Mouse (Mus musculus): ENCODE data around the gene Sec23a.
"Not testable (repeated sequence)": the region's sequence is repeated elsewhere in the genome, so short reads cannot be mapped to it uniquely, and the experiment has no call there.

The Sec23a gene

DNA sequence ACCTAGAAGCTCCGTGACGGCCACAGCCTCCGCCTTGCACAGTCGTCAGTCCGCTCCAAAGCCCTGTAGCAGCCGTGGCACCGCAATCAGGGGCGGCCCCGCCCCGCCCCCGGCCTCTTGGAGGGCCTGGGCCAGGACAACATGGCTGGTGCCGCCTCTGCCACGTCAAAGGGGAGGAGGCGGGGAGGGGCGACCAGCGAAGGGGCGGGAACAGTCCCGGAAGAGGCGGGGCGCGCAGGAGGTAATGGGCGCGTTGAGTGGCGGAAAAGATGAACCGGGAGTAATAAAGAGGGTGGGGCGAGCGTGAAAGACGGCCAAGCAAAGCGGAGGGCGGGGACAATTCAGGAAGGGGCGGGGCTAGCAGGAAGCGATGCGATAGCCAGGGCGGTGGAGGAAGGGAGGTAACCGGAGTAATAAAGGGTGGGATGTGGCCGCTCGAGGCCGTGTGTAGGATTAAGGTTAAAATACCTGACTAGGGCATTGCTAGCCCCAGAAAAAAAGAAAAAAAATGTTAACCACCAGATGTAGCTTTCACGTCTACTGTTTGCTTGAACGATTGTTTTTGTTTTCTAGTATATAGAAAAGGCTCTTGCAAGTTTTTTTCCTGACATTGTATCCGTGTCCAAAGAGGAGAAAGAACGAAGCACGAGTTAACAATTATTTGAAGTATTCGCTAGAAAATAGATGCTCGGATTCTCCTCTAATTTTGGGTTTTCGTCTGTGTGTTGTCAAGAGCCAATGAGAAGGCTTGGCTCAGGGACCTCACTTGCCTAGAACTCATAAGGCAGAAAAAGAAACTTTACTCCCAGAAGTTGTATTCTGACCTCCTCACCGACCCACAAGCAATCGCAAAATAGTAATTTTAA lies at the start of gene Sec23a:
Gene Sec23a (minus strand): TSS at position 174 of the 866 bp plus-strand sequence.
- peak; percentile 93 for DNase-seq (ENCODE audit: low read depth, low spot score)

DNA sequence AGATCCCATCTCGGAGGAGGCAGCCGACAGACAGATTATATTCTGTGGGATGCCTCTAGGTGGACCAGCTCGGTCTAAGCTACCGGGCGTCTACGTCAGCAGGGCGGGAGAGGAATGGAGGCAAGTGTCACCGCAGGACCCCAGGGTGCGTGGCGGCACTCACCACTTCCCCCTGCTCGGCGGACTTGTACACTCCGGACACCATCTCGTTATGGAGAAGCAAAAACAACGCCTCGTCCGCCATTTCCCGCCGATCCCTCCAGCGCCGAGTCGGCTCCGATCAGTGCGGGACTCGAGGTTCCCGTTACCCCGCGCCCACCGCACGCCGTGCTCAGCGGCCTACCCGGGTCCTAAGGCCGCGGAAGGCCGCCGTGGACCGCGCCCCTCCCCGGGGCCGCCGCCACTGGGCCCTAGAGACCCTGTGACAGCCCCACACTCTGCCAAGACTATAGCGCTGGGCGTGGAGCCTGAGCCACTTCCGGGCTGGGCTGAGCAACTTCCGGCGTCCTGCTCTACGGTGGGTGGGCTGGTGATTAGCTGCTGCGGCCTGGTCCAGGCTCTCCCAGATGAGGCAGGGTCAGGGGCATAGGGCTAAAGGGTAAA lies 49.3 kb upstream of the Sec23a start, which contains the start of gene Trappc6b:
Gene Trappc6b (minus strand): TSS at position 480 of the 603 bp plus-strand sequence.
- peak; percentile 40 for DNase-seq (ENCODE audit: low read depth, low spot score)

DNA sequence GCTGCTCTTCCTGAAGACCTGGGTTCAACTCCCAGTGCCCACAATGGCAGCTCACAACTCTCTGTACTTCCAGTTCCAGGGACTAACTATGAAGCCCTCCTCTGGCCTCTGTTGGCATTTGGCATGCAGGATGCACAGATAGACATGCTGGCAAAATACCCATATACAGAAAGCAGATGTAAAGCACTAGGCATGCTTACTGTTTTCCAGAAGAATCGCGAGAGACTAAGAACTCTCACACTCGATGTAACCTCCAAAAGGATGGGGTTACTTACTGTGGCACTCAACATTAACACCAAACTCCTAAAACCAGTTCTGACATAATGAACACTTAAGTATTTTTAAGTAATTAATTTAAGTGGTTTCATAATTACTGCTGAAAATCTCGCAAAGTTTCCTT lies 48.5 kb upstream of the Sec23a start:
- DNase-seq (ENCODE audit: low read depth, low spot score) = no peak

GRCm38 (mm10) chr12:59058242-59058641 lies 46.4 kb upstream of the Sec23a start:
- not testable (repeated sequence) for DNase-seq (ENCODE audit: low read depth, low spot score)

- no peak for DNase-seq (ENCODE audit: low read depth, low spot score)
Observed at GRCm38 (mm10) chr12:59056222-59056621, 44.4 kb upstream of the Sec23a start.

DNA sequence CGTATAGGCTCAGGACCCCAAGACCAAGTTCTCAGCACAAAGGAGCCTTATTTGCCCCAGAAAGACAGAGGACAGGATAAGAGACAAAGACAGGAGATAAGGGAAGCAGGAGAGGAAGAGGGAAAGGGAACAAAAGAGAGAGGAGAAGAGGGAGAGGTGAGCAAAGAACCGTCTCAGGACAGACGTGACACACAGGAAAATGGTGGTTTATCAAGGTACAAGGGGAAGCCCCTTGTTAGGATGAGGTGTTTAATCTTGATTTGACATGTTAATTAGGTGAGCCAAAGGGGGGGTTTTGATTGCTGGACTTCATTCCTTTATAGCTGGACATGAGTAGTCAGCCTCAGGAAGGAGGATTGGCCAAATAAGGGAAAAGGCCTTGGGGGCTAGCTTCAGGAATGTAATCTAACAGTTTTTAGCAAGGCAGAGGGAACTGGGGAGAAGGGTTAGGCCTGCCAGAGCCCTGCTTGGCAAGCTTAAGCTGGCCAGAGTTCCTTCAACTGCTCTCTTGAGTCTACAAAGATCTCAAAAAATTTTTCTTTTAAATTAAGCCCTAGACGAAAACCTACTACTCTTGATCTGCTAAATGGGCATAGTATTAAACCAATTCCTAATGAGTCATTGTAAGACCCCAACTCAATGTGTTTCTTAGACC lies 43.5 kb upstream of the Sec23a start:
- no peak for DNase-seq (ENCODE audit: low read depth, low spot score)

GRCm38 (mm10) chr12:59053976-59054375 lies 42.2 kb upstream of the Sec23a start:
- no peak for DNase-seq (ENCODE audit: low read depth, low spot score)

- DNase-seq (ENCODE audit: low read depth, low spot score) = no peak
Observed at GRCm38 (mm10) chr12:59053166-59053565, 41.3 kb upstream of the Sec23a start.

DNA sequence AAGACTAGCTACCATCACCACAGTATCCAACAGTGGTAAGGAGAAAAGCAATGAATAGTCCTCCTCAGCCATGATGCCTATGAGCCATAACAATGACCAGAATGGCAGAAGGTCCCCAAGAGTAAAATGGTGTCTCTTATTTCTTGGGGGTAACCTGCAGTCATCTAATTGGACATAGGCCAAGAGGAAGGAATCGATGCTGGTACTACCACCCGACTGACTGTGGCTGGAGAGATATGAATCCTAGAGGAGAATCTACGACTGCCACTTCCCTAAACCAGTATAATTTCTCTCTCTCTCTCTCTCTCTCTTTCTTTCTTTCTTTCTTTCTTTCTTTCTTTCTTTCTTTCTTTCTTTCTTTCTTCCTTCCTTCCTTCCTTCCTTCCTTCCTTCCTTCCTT lies 40.7 kb upstream of the Sec23a start:
- no peak for DNase-seq (ENCODE audit: low read depth, low spot score)

DNA sequence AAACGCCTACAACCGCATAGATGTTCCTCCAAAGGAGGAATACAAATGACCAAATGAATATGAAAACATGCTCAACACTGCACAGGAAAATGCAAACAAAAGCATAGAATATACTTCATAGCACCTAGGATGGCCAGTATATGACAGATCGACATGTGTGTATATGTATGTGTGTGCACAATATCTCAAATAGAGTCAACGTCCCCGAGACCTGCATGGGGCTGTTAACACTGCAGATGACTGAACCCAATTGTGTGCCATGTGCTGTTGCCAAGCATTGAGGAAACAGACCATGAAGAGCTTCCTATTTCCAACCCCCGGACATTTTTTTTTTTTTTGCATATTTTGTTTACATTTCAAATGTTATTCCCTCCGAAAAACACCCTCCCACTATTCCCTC lies 29.0 kb upstream of the Sec23a start:
- DNase-seq (ENCODE audit: low read depth, low spot score) = no peak

DNA sequence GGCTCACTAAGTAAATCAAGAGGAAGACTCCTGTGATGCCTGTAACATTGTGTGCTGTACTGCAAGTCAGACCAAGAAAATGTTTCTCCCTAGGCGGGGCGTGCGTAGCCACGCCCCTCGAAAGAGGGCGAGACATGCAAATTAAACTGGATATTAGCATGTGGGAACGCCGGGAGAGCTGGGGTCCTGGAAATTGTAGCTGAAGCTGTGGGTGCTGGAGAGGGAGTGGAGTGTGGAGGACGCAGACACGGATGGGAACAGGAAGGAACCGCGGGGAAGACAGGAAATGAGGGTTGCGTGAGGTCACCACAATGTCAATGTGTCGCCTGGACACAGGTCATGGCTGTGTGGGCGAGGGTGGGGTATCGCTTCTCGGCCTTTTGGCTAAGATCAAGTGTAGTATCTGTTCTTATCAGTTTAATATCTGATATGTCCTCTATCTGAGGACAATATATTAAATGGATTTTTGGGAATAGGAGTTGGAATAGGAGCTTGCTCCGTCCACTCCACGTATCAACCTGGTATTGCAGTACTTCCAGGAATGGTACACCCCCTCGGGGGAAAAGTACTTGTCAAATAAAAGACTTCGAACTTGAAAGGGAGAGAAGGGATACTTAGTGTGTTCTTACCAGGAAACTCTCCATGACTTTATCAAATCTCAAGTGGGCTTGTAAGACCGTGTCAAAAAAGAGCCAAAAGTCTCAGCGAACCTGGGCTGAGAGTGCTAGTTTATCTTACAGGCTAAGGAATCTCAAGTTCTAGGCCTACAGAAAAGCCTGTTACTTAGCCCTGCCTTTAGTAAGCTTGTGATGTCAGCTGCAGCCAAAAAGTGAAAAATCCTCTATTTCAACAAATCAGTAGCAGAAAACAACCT lies 28.4 kb upstream of the Sec23a start:
- no peak for DNase-seq (ENCODE audit: low read depth, low spot score)

DNA sequence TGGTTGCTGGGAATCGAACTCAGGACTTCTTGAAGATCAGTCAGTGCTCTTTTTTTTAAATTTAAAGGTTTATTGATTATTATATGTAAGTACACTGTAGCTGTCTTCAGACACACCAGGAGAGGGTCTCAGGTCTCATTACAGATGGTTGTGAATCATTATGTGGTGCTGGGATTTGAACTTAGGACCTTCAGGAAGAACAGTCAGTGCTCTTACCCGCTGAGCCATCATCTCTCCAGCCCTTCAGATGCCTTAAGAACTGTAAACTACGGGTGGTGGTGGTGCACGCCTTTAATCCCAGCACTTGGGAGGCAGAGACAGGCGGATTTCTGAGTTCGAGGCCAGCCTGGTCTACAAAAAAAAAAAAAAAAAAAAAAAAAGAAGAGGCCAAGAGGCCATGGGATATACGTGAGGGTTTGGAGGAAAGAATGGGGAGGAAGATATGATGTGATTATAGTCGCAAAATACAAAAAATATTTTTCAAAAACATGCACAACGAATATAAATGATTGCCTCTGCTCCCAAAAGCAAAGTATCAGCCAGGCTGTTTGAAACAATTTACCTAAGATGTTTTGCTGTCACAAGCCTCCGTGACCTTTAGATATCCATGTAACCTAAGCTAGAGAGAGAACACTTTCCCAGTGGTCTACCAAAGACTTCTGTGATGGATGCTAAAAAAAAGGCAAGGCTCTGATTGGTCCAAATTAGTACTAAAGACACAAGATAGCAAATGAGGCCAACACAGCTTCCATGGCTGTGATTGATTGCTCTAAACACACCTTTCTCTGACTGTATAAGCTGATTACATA lies 27.5 kb upstream of the Sec23a start:
- DNase-seq (ENCODE audit: low read depth, low spot score) = no peak

GRCm38 (mm10) chr12:59032101-59032500 lies 20.3 kb upstream of the Sec23a start:
- DNase-seq (ENCODE audit: low read depth, low spot score) = no peak

GRCm38 (mm10) chr12:59021306-59021705 lies 9.5 kb upstream of the Sec23a start:
- DNase-seq (ENCODE audit: low read depth, low spot score) = no peak

GRCm38 (mm10) chr12:59019891-59020290 lies 8.1 kb upstream of the Sec23a start:
- no peak for DNase-seq (ENCODE audit: low read depth, low spot score)

DNA sequence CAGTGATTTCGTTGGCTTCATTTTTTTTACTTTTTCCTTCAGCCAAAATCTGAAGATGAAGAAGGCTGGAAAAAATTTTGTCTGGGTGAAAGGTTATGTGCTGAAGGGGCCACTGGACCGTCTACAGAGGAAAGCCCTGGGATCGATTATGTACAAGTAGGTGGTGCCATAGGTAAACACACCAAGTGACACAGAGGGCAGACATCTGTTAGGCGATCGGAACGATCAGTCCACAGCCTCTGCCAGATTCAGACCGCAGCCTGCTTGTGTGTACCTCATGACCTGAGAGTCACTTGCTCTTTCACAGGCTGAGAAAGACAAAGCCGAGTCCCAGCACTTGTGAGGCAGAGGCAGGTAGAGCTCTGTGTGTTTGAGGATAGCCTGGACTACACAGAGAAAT lies 6.2 kb upstream of the Sec23a start:
- no peak for DNase-seq (ENCODE audit: low read depth, low spot score)

DNA sequence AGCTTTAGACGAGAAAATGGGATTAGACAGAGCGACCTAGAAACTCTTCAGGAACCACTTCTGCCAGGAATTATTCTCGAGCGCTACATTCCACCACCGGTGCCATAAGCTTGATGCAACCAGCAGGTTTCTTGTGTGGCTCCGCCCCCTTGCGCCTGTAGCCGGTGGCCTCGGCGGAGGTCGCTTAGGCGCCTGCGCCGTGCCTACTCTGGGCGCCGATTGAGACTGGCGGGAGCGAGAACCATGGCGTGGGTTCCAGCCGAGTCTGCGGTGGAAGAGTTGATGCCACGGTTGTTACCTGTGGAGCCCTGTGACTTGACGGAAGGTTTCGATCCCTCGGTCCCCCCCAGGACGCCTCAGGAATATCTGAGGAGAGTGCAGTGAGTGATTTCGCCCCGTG lies 1.4 kb upstream of the Sec23a start, which contains the start of gene Gemin2:
Gene Gemin2 (plus strand): TSS at position 160 of the 400 bp plus-strand sequence.
- DNase-seq (ENCODE audit: low read depth, low spot score) = peak; percentile 82

DNA sequence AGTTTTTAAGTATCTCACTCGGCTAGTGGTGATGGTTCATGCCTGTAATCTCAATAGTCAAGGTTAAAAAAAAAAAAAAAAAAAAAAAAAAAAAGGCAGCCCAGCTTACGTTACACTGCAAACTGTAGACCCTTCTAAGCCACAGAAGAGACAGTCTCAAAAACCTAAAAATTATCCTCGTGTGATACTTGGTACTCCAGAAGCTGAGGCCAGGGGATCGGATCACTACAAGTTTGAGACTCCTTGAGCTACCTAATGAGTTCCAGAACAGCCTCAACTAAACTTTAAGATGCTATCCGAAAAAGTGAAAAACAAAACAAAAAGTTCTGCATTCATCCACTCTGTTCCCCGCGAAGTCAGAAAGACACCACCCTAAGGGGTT lies 884 bp upstream of the Sec23a start:
- no peak for DNase-seq (ENCODE audit: low read depth, low spot score)

- DNase-seq (ENCODE audit: low read depth, low spot score) = no peak
Observed at GRCm38 (mm10) chr12:59011275-59011843, 458 bp downstream of the Sec23a start.

- DNase-seq (ENCODE audit: low read depth, low spot score) = no peak
Observed at GRCm38 (mm10) chr12:59010482-59010881, 1.3 kb downstream of the Sec23a start.

All from retina, adult 2 months (tissue).